Mouse (Mus musculus) CD4-positive, CD25-positive, alpha-beta regulatory T cell, adult 2 months (primary cell): ENCODE results near the gene Xlr.

Source experiments
- DNase-seq: peaks from one replicate; pipeline ENCODE4 v3.0.0-alpha.2; 2012; ENCODE audit warnings: low read depth, low spot score

Gene Xlr

GRCm38 (mm10) chrX:53797519-53797918 is at the start of gene Xlr:
Xlr (minus strand) TSS chrX:53797706.
- DNase-seq = peak; percentile 1

- peak; percentile 1 for DNase-seq
Observed at GRCm38 (mm10) chrX:53799074-53799473, 1.6 kb upstream of the Xlr start.

GRCm38 (mm10) chrX:53776276-53776675 is 21.2 kb downstream of the Xlr start, which contains the start of gene Zfp36l3:
Zfp36l3 (minus strand) TSS chrX:53776394.
- DNase-seq = no peak

- DNase-seq = no peak
Observed at GRCm38 (mm10) chrX:53757736-53758135, 39.8 kb downstream of the Xlr start, which contains the start of gene 1700013H16Rik. 1700013H16Rik (minus strand) TSS chrX:53757831.

- no peak for DNase-seq
Observed at GRCm38 (mm10) chrX:53752851-53753250, 44.7 kb downstream of the Xlr start.

- DNase-seq = no peak
Observed at GRCm38 (mm10) chrX:53728967-53729366, 68.5 kb downstream of the Xlr start.
